Mouse (Mus musculus): Measurements from ENCODE around the gene Arsj. TPM values are rescaled to one million over a fixed set of nuclear protein-coding genes. Genes with fewer than 3 reads are reported as not detected.

Gene Arsj
- 1 to 10 TPM; 2.2 to 2.6 TPM for total RNA-seq (2021)

DNA sequence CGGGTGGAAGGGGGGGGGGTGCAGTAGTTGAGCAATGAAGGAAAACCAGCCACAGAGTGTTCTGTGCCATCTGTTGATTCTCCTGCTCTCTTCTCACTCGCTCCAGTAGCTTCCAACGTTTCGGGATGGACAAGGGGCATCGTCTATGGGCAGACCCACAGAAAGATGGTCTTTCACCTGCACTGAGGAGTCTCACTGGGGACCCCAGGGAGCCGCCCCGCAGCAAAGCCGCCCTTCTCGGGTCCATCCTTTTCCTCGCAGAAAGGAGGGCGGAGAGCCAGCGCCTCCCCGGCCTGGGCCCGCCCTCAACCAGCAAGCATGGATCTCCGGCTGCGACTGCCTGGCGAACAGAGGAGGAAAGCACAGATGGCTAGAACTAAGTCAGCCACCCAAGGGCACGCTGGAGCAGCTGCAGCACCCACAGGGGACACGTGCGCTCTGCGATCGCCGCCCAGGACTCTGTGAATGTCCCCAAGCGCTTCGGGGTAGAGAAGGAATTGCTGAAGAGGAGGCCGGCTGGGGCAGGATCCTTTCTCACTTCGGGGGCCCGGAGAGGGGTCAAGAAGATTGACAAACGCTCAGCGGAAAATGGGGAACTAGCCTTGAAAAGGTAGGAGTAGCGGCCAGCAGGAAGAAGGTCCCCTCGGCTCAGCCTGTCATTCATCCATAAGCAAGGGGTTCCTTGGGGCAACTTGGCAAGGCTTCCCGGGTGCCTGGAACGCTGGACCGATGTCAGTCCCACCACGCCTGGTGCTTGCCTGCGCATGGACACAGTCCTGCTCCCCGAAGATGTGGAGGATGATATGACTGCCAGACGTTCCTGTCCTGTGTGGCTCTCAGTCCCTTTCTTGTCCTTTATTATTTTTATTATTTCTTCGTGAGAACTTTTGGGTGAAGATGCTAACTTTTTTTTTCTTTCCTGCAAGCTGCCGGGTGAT is at the start of gene Arsj:
TSS of gene Arsj (plus strand) at position 117 of the 938 bp plus-strand sequence.
- DNase-seq (ENCODE audit: extremely low spot score in 1 of 2, low spot score in 1 of 2) = peak in 1 of 2 experiments; percentile 37

GRCm38 (mm10) chr3:126324872-126325498 is 38.5 kb upstream of the Arsj start:
- DNase-seq (ENCODE audit: extremely low spot score in 1 of 2, low spot score in 1 of 2) = no peak

DNA sequence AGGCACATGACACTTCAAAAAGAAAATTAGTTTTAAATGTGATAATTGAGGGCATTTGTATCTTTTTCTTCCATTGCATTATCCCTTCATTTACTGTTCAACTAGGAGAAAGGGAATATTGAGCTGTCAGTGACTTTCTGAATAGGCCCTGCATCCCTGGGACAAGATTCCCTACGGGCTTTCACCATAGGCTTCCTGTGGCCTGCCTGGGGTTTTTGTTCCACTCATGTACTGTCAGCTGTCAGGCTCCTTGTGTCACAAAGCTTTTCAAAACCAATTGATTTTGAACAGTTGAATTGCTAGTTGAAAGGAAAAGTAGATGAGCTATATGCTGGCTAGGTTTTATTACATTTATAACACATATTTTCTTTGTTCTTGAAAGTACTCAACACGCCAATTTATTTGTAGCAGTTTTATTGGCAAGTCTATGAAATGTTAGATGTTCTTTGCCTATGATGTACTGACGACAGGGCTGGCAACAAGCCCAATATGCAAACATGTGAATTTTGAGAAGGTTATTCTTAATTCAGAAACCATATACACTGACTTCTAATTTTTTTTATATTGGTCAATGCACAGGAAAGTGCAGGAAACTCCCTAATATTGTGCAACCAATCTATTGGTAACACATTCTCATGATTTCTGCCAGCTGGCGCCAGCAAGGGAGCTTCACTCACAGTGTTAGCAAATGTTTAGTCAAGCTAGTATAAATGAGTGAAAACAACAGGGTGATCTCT is 37.4 kb upstream of the Arsj start:
- DNase-seq (ENCODE audit: extremely low spot score in 1 of 2, low spot score in 1 of 2) = peak in 1 of 2 experiments; percentile 4

DNA sequence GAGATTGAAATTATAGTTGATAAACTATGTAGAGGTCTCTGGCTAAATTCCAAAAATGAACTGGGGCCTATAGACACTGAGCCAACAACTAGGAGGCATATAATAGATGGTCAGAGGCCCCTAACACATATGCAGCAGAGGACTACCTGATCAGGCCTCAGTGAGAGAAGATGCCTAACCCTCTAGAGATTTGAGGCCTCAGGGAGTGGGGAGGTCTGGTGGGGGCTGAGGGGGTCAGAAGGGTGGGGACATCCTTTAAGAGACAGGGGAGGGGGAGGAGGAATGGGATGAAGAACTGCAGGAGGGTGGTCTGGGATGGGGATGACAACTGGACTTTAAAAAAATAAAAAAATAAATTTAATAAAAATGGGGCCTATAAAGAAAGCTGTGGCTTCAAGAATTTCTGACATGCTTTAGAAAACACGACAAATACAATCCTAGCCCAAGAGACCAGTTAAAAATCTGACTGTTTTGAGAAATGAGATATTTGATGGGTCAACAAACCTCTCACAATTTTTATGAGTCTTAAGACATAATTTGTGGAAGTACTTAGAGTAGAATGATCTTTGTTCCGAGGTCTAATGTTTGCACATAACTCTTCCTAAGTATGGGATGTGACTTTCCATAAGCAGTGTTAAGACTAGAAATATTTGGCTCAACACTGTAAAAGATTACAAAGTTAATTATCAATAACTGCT is 36.7 kb upstream of the Arsj start:
- DNase-seq (ENCODE audit: extremely low spot score in 1 of 2, low spot score in 1 of 2) = no peak

GRCm38 (mm10) chr3:126335329-126335728 is 28.2 kb upstream of the Arsj start:
- no peak for DNase-seq (ENCODE audit: extremely low spot score in 1 of 2, low spot score in 1 of 2)

GRCm38 (mm10) chr3:126344745-126345144 is 18.7 kb upstream of the Arsj start:
- DNase-seq (ENCODE audit: extremely low spot score in 1 of 2, low spot score in 1 of 2) = no peak

- DNase-seq (ENCODE audit: extremely low spot score in 1 of 2, low spot score in 1 of 2) = no peak
These were observed 3.7 kb upstream of the Arsj start for GRCm38 (mm10) chr3:126359760-126360159.

DNA sequence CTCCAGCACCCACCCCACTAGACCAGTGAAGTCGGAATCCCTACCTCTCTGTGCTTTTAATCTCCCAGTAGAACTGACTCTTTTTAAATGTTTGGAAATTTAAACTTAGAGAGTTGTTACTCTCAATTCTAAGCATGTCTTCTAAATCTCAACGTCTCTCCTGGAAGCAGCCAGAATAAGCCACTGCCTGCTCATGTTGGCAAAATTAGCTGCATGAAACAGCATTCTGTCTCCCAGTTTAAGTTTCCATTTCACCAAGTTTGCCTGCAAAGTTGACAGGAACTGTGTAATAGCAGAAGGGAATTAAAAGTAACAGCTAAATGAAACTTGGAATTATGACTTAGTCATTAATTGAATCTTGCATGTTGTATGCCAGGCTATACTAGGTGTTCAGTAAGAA is 1.1 kb upstream of the Arsj start:
- DNase-seq (ENCODE audit: extremely low spot score in 1 of 2, low spot score in 1 of 2) = no peak

DNA sequence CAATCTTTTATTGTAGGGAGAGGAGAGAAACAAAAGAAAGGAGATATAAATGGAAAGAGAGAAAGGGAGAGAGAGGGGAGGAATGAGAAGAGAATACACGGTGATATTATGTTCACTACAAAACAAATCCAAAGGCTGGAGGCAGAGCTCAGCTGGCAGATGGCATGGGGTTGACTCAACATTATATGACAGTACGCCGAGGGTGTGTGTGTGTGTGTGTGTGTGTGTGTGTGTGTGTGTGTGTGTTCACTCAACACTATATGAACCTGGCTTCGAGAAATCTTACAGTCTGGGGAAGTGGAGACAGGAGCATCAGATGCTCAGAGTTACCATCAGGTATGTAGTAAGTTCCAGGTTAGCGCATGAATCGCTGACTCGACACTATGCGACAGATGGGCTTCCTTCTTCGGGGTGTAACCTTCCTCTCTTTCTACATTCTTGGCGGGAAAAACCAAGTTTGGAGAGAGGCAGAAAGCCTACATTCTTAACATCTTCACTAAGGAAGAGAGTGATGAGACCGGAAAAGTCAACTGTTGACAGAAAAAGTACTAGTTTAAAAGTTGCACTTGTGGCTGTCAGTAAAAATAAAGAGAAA is 456 bp upstream of the Arsj start:
- peak in 1 of 2 experiments; percentile 21 for DNase-seq (ENCODE audit: extremely low spot score in 1 of 2, low spot score in 1 of 2)

DNA sequence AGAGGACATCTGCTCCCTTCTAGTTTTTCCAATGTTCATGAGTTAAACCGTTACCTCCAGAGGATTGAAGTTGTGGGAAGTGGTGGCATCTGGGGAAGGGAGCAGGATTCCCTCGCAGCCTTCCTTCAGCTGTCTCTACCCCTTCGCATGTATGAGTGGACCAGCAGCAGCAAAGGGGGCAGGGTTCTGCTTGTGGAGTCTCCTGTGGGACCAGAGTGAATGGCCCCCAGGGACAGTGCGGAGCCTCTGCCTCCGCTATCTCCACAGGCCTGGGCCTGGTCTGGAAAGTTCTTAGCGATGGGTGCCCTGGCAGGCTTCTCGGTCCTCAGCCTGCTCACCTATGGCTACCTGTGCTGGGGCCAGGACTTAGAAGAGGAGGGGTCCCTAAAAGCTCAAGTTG is 1.1 kb downstream of the Arsj start:
- DNase-seq (ENCODE audit: extremely low spot score in 1 of 2, low spot score in 1 of 2) = no peak

GRCm38 (mm10) chr3:126370571-126370970 is 7.1 kb downstream of the Arsj start:
- no peak for DNase-seq (ENCODE audit: extremely low spot score in 1 of 2, low spot score in 1 of 2)

DNA sequence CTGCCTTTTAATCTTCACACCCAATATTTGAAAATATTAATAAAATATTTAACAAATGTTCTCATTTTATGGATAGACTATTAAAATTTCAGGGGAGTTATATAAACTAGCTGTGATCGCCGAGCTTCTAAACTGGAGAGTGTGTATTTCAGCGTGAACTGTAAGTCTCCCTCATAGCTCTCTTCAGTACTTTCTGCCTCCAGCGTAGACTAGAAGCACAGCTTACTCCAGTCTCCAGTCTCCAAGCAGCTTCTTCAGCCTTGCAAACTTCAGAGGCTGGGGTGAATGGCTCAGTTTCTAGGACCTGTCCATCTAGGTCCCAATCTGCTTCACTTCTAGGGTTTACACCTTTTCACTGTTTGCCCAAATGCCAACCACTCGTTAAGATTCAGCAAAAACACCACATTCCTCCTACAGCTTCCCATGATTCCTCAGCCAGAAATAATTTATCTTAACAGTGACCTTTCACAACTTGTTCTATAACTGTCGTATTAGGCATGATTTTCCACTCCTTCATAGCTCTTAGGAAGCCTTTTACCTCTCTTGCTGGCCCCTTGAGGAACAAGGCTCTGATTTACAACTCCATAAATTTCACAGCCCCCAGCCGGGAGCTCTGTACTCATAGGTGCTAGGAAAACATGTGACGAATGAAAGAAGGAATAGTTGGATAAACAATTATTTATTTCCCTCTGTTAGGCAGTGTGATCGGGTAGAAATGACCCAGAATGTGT is 9.5 kb downstream of the Arsj start:
- DNase-seq (ENCODE audit: extremely low spot score in 1 of 2, low spot score in 1 of 2) = no peak

GRCm38 (mm10) chr3:126373721-126374120 is 10.2 kb downstream of the Arsj start:
- no peak for DNase-seq (ENCODE audit: extremely low spot score in 1 of 2, low spot score in 1 of 2)

- no peak for DNase-seq (ENCODE audit: extremely low spot score in 1 of 2, low spot score in 1 of 2)
These were observed 15.8 kb downstream of the Arsj start for GRCm38 (mm10) chr3:126379252-126379651.

DNA sequence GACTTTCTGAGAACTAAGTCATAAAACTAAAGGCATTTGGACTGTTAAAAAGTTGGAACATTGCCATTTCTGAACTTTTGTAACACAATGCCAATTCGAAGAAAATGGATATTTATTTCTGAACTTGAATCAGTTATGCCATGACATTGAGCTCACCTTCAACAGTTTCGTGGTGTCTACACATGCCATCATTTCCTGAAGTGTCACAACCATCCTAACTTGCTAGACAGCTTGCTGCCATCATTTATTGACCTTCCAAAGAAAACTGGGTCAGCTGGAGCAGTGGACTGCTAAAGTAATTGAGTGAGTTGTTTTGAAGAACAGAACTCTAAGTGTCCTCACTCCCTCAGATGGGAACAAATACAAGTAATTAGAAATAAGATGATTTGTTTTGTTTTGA is 16.2 kb downstream of the Arsj start:
- no peak for DNase-seq (ENCODE audit: extremely low spot score in 1 of 2, low spot score in 1 of 2)

DNA sequence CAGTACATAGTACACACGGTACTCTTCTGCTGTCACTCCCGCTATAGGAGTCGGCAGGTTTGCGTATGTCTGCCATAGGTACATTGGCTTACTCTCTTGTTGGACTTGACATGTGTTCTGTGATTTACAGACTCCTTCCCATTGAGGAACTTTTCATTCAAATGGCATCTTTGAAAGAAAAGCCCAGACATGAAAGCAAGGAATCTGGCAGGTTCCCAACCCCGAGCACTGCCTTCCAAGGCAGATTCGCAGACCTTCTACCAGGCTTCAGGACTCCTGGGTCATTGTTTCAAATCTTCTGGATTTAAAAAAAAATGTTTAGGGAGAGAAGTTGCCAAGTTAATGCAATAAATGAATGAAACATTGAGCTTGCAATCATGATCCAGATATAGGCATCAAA is 19.8 kb downstream of the Arsj start:
- DNase-seq (ENCODE audit: extremely low spot score in 1 of 2, low spot score in 1 of 2) = no peak

- no peak for DNase-seq (ENCODE audit: extremely low spot score in 1 of 2, low spot score in 1 of 2)
These were observed 21.4 kb downstream of the Arsj start for GRCm38 (mm10) chr3:126384657-126385438.

GRCm38 (mm10) chr3:126397451-126397850 is 34.0 kb downstream of the Arsj start:
- no peak for DNase-seq (ENCODE audit: extremely low spot score in 1 of 2, low spot score in 1 of 2)
